Mouse (Mus musculus) c-Kit-negative CD71-positive TER-119-positive erythroid progenitor cells, embryonic 14.5 days (primary cell): ENCODE measurements around the gene Rasgrf2.

Source experiments
- DNase-seq: peaks from one replicate; pipeline ENCODE4 v3.0.0-alpha.2; 2013; ENCODE audit warnings: low read depth, low spot score

The Rasgrf2 gene

GRCm38 (mm10) chr13:92041584-92042563 is 89.6 kb downstream of the Rasgrf2 start:
- no peak for DNase-seq

GRCm38 (mm10) chr13:92030364-92031057 is 100.9 kb downstream of the Rasgrf2 start:
- no peak for DNase-seq

- DNase-seq, result no peak
Measured at GRCm38 (mm10) chr13:92029666-92030065, 101.8 kb downstream of the Rasgrf2 start.

GRCm38 (mm10) chr13:92027951-92028350 is 103.5 kb downstream of the Rasgrf2 start:
- no peak for DNase-seq

GRCm38 (mm10) chr13:92026651-92027050 is 104.8 kb downstream of the Rasgrf2 start:
- no peak for DNase-seq

GRCm38 (mm10) chr13:92025124-92025523 is 106.3 kb downstream of the Rasgrf2 start:
- no peak for DNase-seq

- no peak for DNase-seq
Measured at GRCm38 (mm10) chr13:92022202-92022601, 109.3 kb downstream of the Rasgrf2 start.

GRCm38 (mm10) chr13:91996929-91997328 is 134.5 kb downstream of the Rasgrf2 start:
- DNase-seq, result no peak

- DNase-seq, result no peak
Measured at GRCm38 (mm10) chr13:91991412-91991811, 140.0 kb downstream of the Rasgrf2 start.

GRCm38 (mm10) chr13:91990709-91991284 is 140.7 kb downstream of the Rasgrf2 start:
- DNase-seq, result no peak

GRCm38 (mm10) chr13:91988378-91988777 is 143.1 kb downstream of the Rasgrf2 start:
- no peak for DNase-seq

- no peak for DNase-seq
Measured at GRCm38 (mm10) chr13:91986958-91987357, 144.5 kb downstream of the Rasgrf2 start.

GRCm38 (mm10) chr13:91985915-91986589 is 145.4 kb downstream of the Rasgrf2 start:
- DNase-seq, result no peak

GRCm38 (mm10) chr13:91985019-91985418 is 146.4 kb downstream of the Rasgrf2 start:
- no peak for DNase-seq

- no peak for DNase-seq
Measured at GRCm38 (mm10) chr13:91982080-91982479, 149.4 kb downstream of the Rasgrf2 start.

- no peak for DNase-seq
Measured at GRCm38 (mm10) chr13:91981414-91981813, 150.0 kb downstream of the Rasgrf2 start.

- DNase-seq, result no peak
Measured at GRCm38 (mm10) chr13:91976971-91977370, 154.5 kb downstream of the Rasgrf2 start.

- DNase-seq, result no peak
Measured at GRCm38 (mm10) chr13:91976541-91976940, 154.9 kb downstream of the Rasgrf2 start.

GRCm38 (mm10) chr13:91974154-91974553 is 157.3 kb downstream of the Rasgrf2 start:
- no peak for DNase-seq

- no peak for DNase-seq
Measured at GRCm38 (mm10) chr13:91971246-91971645, 160.2 kb downstream of the Rasgrf2 start.

- DNase-seq, result no peak
Measured at GRCm38 (mm10) chr13:91956474-91956873, 175.0 kb downstream of the Rasgrf2 start.

GRCm38 (mm10) chr13:91955646-91956045 is 175.8 kb downstream of the Rasgrf2 start:
- no peak for DNase-seq
